Mouse (Mus musculus) testis, postnatal 14 days (tissue): ENCODE measurements around the gene Ift57.

ENCODE experiments used
- DNase-seq: peaks from one replicate; pipeline ENCODE4 v3.0.0; 2021; ENCODE audit warnings: low spot score

Gene Ift57

DNA sequence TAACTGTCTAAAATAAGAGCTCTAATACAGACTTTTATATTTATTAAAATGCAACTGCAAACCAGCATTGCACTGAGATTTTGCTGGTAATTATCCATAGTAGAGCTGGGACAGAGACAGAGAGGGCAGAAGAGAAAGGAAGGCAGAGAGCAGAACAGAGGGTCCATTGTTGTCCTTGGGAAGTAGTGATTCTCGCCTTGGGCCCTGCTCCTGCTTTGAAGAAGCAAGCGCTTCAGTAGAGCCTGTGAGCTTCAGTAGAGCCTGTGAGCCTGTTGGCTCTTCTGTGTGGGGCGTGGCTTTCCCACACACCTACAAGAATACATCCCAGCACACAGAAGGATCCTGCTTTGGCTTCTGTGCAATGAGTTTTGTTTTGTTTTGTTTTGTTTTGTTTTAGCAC is 54.3 kb downstream of the Ift57 start:
- no peak for DNase-seq

- DNase-seq: no peak
Measured at GRCm38 (mm10) chr16:49760517-49761203, 61.6 kb downstream of the Ift57 start.

- DNase-seq: no peak
Measured at GRCm38 (mm10) chr16:49761981-49762380, 62.9 kb downstream of the Ift57 start.

DNA sequence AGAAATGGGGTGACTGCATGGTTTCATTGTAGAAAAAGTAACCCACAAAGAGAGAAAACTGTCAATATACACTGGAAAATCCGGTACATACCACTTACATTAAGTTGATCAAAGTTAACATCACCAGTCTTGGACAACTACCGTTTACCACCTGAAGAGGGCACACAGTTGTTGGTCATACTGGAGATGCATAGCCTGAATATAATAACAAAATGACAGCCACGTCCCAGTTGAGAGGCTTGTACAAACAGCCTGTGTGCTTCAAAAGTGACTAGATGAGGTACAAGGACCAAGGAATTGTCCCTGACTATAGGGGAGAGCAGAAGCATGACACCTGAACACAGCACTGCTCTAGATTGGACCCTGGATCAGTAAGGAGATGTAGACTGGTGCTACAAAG is 67.3 kb downstream of the Ift57 start:
- DNase-seq: no peak

DNA sequence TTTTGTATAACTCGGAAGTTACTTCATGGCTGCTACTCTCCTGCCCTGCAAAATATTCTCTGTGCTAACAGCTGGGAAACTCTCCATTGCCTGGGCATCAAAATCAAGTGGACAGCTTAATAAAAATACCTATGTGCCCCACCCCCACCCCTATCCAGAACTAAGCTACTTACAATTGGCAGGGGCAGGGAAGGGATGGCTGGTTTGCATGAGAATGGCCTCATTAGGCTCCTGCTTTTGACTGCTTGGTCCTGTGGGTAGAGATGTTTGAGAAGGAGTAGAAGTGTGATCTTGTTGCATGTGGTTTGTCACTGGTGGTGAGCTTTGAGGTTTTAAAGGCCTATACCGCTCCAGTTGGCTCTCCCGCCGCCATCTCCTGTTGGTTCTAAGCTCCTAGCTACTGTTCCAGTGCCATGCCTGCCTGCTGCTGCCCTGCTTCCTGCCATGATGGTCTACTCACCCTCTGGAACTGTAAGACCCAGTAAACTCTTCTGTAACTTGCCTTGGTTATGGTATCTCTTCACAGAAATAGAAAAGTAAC is 69.5 kb downstream of the Ift57 start:
- no peak for DNase-seq

GRCm38 (mm10) chr16:49769831-49770261 is 70.8 kb downstream of the Ift57 start:
- no peak for DNase-seq

GRCm38 (mm10) chr16:49770320-49771189 is 71.5 kb downstream of the Ift57 start:
- no peak for DNase-seq

- no peak for DNase-seq
Measured at GRCm38 (mm10) chr16:49771609-49772396, 72.8 kb downstream of the Ift57 start.

DNA sequence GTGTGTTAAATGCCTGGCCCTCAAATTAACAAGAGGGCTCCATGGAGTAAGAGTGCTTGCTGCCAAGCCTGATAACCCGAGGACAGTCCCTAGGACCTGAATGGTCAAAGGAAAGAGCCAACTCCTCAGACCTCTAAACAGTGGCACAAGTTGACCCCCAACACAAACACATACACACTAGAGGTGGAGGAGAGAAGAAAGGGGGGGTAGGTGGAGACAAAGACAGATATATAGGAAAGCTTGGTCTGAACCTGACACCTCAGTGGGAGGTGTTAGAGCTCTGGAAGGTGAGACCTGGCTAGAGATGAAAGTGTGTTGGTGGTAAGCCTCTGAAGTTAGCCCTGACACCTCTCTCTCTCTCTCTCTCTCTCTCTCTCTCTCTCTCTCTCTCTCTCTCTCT is 73.5 kb downstream of the Ift57 start:
- no peak for DNase-seq

DNA sequence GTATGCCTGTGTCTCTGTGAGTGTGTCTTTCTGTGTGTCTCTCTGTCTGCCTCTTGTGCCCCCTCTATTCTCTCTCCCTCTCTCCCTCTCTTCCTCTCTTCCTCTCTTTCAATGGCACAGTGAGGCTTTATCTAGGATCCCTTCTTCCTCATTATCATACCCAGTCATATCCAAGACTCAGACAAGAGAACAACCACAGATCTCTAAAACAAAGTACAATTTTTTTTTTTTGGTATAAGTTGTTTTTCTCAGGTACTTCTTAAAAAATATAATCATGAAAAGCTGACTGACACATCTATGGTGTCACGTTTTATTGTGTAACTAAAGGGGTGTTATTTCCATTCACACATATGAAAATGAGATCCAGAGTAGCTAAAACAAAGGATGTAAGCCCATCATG is 74.0 kb downstream of the Ift57 start:
- no peak for DNase-seq

GRCm38 (mm10) chr16:49774059-49775001 is 75.3 kb downstream of the Ift57 start:
- DNase-seq: no peak

- no peak for DNase-seq
Measured at GRCm38 (mm10) chr16:49775002-49775966, 76.3 kb downstream of the Ift57 start.

DNA sequence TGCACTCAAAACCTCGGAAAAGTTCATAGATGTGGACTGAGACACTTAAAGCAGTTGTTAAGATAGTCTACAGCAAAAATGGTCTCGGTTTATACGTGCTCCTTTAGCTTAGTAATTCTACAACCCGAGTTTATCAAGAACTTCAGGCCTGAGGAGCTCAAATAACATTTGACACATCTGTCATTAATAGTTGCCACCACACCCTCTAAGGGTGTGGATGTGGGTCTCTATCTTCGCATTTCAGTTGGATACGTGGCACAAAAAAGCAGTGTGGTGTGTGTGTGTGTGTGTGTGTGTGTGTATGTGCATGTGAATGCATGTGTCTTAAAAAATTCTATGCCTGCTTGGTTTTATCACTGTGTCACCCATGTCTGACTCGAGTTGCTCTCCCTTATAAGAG is 77.9 kb downstream of the Ift57 start:
- DNase-seq: no peak

DNA sequence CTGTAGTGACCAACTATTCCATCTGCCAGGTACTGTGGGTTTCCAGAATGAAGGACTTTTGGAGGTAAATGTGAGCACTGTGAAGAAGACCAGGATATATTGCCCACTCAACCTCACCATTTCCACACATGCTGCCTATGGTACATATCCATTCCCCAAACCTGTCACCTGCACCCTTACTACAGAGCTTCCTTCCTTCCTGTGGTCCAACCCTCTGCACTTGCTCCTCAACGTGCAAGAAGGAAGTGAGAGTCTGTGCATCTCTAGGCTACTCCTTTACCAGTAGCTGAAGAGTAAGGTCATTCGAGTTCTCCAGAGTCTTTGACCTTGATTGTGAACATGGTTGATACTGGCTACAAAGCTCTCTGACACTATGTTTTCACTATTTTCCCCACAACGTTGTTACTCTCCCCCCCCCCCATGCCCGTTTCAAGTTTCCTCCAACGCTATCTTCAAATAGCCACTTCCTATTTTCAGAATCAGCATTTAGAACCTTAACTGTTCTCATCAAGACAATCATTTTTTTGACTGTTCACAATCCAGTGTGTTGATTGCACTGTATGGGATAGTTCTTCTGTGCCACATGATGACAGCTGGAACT is 82.6 kb downstream of the Ift57 start:
- DNase-seq: no peak

DNA sequence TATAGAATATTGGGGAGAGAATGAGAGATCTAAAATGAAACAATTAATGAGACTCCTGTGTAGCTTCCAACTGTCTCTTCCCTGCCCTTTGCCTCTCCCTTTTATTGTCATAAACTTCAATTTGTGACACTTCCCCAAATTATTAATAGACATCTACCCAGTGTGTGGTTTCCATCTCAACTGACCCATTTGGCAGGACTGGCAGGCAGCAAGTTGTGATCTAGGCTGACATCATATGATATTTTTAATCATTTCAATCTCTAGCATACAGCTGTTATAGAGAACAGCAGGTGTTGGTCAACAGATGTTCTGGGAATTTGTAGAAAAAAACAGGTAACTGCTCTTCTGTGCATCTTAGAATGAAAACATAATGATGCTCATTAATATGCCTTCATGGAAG is 84.3 kb downstream of the Ift57 start:
- DNase-seq: no peak

- no peak for DNase-seq
Measured at GRCm38 (mm10) chr16:49786116-49786515, 87.1 kb downstream of the Ift57 start.

DNA sequence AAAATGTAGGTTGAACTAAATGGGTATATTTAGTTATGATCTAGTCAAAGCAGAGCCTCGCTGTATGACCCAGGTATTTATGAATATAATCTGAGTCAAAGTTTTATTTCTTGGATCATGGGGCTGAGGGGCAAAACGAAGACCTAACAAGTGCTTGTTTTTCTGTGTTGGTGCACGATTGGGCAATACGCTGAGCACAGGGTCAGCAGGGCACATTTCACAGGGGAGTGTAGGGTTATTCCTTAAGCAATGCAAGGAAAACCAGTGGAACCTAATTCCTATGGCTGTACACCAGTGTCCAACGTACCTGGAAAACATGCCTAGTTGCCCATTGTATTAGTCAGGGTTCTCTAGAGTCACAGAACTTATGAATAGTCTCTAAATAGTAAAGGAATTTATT is 88.7 kb downstream of the Ift57 start:
- DNase-seq: no peak

DNA sequence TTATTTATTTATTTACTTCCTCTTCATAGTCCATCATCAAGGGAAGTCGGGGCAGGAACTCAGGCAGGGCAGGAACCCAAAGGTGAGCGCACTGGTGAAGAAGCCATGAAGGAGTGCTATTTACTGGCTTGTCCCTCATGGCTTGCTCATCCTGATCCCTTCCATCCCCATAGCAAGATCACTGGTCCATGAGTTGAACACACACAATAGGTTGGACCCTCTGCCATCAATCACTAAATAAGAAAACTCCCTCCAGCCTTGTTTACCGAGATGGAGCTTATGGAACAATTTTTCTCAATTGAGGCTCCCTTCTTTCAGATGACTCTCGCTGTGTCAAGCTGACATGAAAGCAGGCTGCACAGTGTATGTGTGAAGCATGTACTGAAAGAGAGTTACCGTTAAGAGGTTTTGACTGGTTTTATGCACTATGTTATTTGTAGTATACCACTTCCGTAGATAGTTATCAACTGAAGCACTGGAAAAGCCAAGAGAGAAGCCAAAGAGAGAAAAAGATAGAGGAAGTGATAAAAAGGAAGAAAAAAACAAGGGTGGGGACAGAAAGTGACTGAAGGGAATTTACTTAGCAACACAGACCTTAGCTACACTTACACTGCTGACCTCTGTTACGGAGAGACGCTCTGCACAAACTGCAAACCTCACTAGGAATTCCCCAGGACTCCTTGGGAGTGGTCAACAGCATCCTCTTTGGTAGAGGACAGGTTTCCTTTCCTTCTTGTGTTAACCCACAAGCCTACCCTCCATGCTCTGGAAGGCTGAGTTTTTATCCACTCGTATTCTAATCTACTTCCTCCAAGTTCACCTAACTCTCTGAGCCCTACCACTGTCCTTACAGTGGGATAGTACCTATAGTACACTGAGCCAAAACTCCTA is 91.8 kb downstream of the Ift57 start:
- DNase-seq: no peak

GRCm38 (mm10) chr16:49792446-49792878 is 93.4 kb downstream of the Ift57 start:
- no peak for DNase-seq
